Mouse (Mus musculus) liver, adult 2 months (tissue): ENCODE measurements at regions not wholly inside any gene's neighbourhood (a gene's known extent, or its start where the extent isn't known, plus 50 kb on each side); places are given as distances from the start of the nearest gene placed in this dataset.

Experiments used
- CTCF ChIP-seq: fragments of 200-500 bp; IDR thresholded peaks from 2 replicates; pipeline ENCODE4 v1.5.1; 2011; ENCODE audit warnings: low read depth, low read length, control low read depth
- POLR2A ChIP-seq: fragments of 200-500 bp; IDR thresholded peaks from 2 replicates; pipeline ENCODE4 v1.6.1; 2011; ENCODE audit warnings: low read length, control low read depth; ENCODE audit not compliant: insufficient read depth; ENCODE audit errors: extremely low read depth

GRCm38 (mm10) chr16:76634196-76634698 is 260.6 kb upstream of the Nrip1 start:
- TF ChIP-seq POLR2A (no peak), CTCF (no peak)
